18 mouse cellular contexts compared by ENCODE assay signal in genomic region chr2:157519452-157519851, GRCm38 (mm10). TPM values are rescaled to one million over a fixed set of nuclear protein-coding genes. Genes with fewer than 3 reads are reported as not detected.
A peak's percentile ranks its signal among the peaks of the same experiment; 100 is the strongest.
DNase-seq lines count a peak whose midpoint lies in the region; ATAC-seq and TF ChIP-seq lines count a peak whose summit lies in the region.
"Had no signal": no experiment of that assay in that cellular context is flagged by ENCODE, and none has a peak within 500 bp of the region (broad histone marks: within the 10 kb centered on the region; RNA-seq: fewer than 3 reads in every experiment).

No protein-coding gene starts in this region.

- no peak for TF ChIP-seq CTCF in hindbrain, postnatal 0 days (IDR thresholded peaks at IDR 0.05; ENCODE audit: low read depth)

- no peak overlapping the region for H3K9ac ChIP-seq in neural tube, embryonic 11.5 days (ENCODE audit: low read length)
- no peak overlapping the region for H3K9ac ChIP-seq in neural tube, embryonic 15.5 days (replicated peaks)
- no peak overlapping the region for H3K9ac ChIP-seq in hindbrain, postnatal 0 days (replicated peaks; ENCODE audit: low read length)
- H3K9ac ChIP-seq: liver, embryonic 12.5 days; lung, embryonic 15.5 days had no signal

- no peaks in the 10 kb centered on the region for H3K36me3 ChIP-seq in neural tube, embryonic 11.5 days (ENCODE audit: control insufficient read depth, insufficient read depth, low read length)
- H3K36me3 ChIP-seq in neural tube, embryonic 15.5 days = no peaks in the 10 kb centered on the region
- no peaks in the 10 kb centered on the region for H3K36me3 ChIP-seq in hindbrain, postnatal 0 days (ENCODE audit: insufficient read depth, low read length)
- H3K36me3 ChIP-seq: G1E; liver, embryonic 12.5 days; lung, embryonic 15.5 days had no signal

- H3K27ac ChIP-seq in neural tube, embryonic 11.5 days (ENCODE audit: low read depth, low read length) = no peak overlapping the region
- no peak overlapping the region for H3K27ac ChIP-seq in neural tube, embryonic 15.5 days (replicated peaks)
- H3K27ac ChIP-seq in hindbrain, postnatal 0 days = 0 out of 2 replicates have a peak overlapping the region, but pooled peaks have one; percentile 17
- H3K27ac ChIP-seq: liver, embryonic 12.5 days; lung, embryonic 15.5 days had no signal

- WGBS in neural tube, embryonic 11.5 days = 58% methylated on average over 6 of the region's 6 CpGs
- WGBS in neural tube, embryonic 15.5 days = 70% methylated on average over 6 of the region's 6 CpGs
- 55% methylated on average over 6 of the region's 6 CpGs for WGBS in hindbrain, postnatal 0 days

- H3K9me3 ChIP-seq in neural tube, embryonic 11.5 days (ENCODE audit: control insufficient read depth, low read length) = no peaks in the 10 kb centered on the region
- no peaks in the 10 kb centered on the region for H3K9me3 ChIP-seq in neural tube, embryonic 15.5 days (replicated peaks)
- no peaks in the 10 kb centered on the region for H3K9me3 ChIP-seq in hindbrain, postnatal 0 days (ENCODE audit: low read length)
- H3K9me3 ChIP-seq: G1E; liver, embryonic 12.5 days; lung, embryonic 15.5 days had no signal

- peaks cover 24% of the 10 kb centered on the region for H3K4me1 ChIP-seq in neural tube, embryonic 11.5 days (ENCODE audit: control insufficient read depth, insufficient read depth, low read length)
- H3K4me1 ChIP-seq in neural tube, embryonic 15.5 days = peaks cover 36% of the 10 kb centered on the region
- peaks cover 15% of the 10 kb centered on the region for H3K4me1 ChIP-seq in hindbrain, postnatal 0 days (ENCODE audit: insufficient read depth, low read length)
- H3K4me1 ChIP-seq: liver, embryonic 12.5 days had no signal

- H3K27me3 ChIP-seq in neural tube, embryonic 11.5 days (ENCODE audit: control insufficient read depth, insufficient read depth, low read length) = no peaks in the 10 kb centered on the region
- H3K27me3 ChIP-seq in neural tube, embryonic 15.5 days (replicated peaks) = no peaks in the 10 kb centered on the region
- no peaks in the 10 kb centered on the region for H3K27me3 ChIP-seq in hindbrain, postnatal 0 days (ENCODE audit: insufficient read depth, low read length)

- no peak for ATAC-seq in neural tube, embryonic 11.5 days (ENCODE audit: insufficient read depth, low FRiP score, low TSS enrichment)
- ATAC-seq in neural tube, embryonic 15.5 days (ENCODE audit: low FRiP score) = no peak
- no peak for ATAC-seq in hindbrain, postnatal 0 days
- ATAC-seq: liver, embryonic 12.5 days had no signal

- peak; percentile 21 for DNase-seq in gastrocnemius, postnatal 25 days
- no peak for DNase-seq in gastrocnemius, postnatal 14 days
- peak; percentile 8 for DNase-seq in neural tube, embryonic 11.5 days (ENCODE audit: low spot score)
- DNase-seq in hindbrain, postnatal 0 days (ENCODE audit: low spot score) = no peak
- DNase-seq in cerebellum, adult 11 months = no peak
- no peak for DNase-seq in kidney, postnatal 10 days
- DNase-seq: adrenal gland, adult 2 months; cerebellum, adult 9-11 months; kidney, adult 11 months; kidney, postnatal 36 days; layer of hippocampus, postnatal 36 days; left cerebral cortex, postnatal 4 days; right cerebral cortex, postnatal 4 days; thymus, adult 2 months had no signal

- intact Hi-C loops in gastrocnemius, postnatal 14 days (cut with DNase I; ENCODE audit: low total_unique reads) = no loop called here

- H3K4me2 ChIP-seq in neural tube, embryonic 11.5 days (ENCODE audit: low read depth) = no peak overlapping the region
- H3K4me2 ChIP-seq in neural tube, embryonic 15.5 days = no peak overlapping the region
- H3K4me2 ChIP-seq in hindbrain, postnatal 0 days (ENCODE audit: low read depth, low read length) = no peak overlapping the region
- H3K4me2 ChIP-seq: liver, embryonic 12.5 days; lung, embryonic 15.5 days had no signal

- H3K4me3 ChIP-seq in neural tube, embryonic 11.5 days (ENCODE audit: low read depth, low read length) = no peak overlapping the region
- no peak overlapping the region for H3K4me3 ChIP-seq in neural tube, embryonic 15.5 days (replicated peaks)
- H3K4me3 ChIP-seq in hindbrain, postnatal 0 days (ENCODE audit: low read length) = no peak overlapping the region
- H3K4me3 ChIP-seq: liver, embryonic 12.5 days; lung, embryonic 15.5 days had no signal

RNA-seq across cellular contexts. Expression of gene Nnat, which starts 40.4 kb away (rescaled TPM):
- total RNA-seq in gastrocnemius, postnatal 25 days (2021) = 10 to 100 TPM in 1 of 2 experiments, 1 to 10 TPM in 1; 1.3 to 49.1 TPM
- total RNA-seq in gastrocnemius, postnatal 14 days (2021) = 1 to 10 TPM; 1.4 to 5.4 TPM
- 1,357 and 1,505 TPM in 2 replicates for polyA plus RNA-seq in neural tube, embryonic 11.5 days (2014; fragmentation: Nextera tagmentation; extraction: Ambion mirVana)
- polyA plus RNA-seq in neural tube, embryonic 15.5 days (2015; fragmentation: Nextera tagmentation; extraction: Ambion mirVana) = 3,438 and 4,597 TPM in 2 replicates
- 8,203 and 10,251 TPM in 2 replicates for total RNA-seq in hindbrain, postnatal 0 days (2014; rRNA removed)
- polyA plus RNA-seq in hindbrain, postnatal 0 days (2015; fragmentation: Nextera tagmentation; extraction: Ambion mirVana) = 5,188 and 5,840 TPM in 2 replicates
- total RNA-seq: G1E had no signal
- polyA plus RNA-seq: G1E had no signal

RNA-seq across cellular contexts. Expression of gene Blcap, which starts 51.6 kb away (rescaled TPM):
- 10 to 100 TPM; 19.2 to 20.7 TPM for total RNA-seq in gastrocnemius, postnatal 25 days (2021)
- total RNA-seq in gastrocnemius, postnatal 14 days (2021) = 10 to 100 TPM; 15.8 to 16.7 TPM
- polyA plus RNA-seq in neural tube, embryonic 11.5 days (2014; fragmentation: Nextera tagmentation; extraction: Ambion mirVana) = 99.5 and 105 TPM in 2 replicates
- 201 and 225 TPM in 2 replicates for polyA plus RNA-seq in neural tube, embryonic 15.5 days (2015; fragmentation: Nextera tagmentation; extraction: Ambion mirVana)
- 207 and 253 TPM in 2 replicates for total RNA-seq in hindbrain, postnatal 0 days (2014; rRNA removed)
- polyA plus RNA-seq in hindbrain, postnatal 0 days (2015; fragmentation: Nextera tagmentation; extraction: Ambion mirVana) = 263 and 284 TPM in 2 replicates

Comparison
In these comparisons a context has a peak if more than half of its experiments do, and no peak if none do; other contexts are left out.
1. DNase-seq: peak in gastrocnemius, postnatal 25 days (single experiment) and neural tube, embryonic 11.5 days (single experiment); none in gastrocnemius, postnatal 14 days (single experiment), hindbrain, postnatal 0 days (single experiment), cerebellum, adult 11 months (single experiment) and kidney, postnatal 10 days (single experiment).
2. RNA of gene Nnat, which starts 40.4 kb away (total RNA-seq): 8,203 to 10,251 TPM in hindbrain, postnatal 0 days; 1.3 to 49.1 TPM in gastrocnemius, postnatal 25 days and 1.4 to 5.4 TPM in gastrocnemius, postnatal 14 days; every median in the first group is over 100 times any median in the second.